Mouse (Mus musculus): ENCODE results near the gene Gm20388.

DNA sequence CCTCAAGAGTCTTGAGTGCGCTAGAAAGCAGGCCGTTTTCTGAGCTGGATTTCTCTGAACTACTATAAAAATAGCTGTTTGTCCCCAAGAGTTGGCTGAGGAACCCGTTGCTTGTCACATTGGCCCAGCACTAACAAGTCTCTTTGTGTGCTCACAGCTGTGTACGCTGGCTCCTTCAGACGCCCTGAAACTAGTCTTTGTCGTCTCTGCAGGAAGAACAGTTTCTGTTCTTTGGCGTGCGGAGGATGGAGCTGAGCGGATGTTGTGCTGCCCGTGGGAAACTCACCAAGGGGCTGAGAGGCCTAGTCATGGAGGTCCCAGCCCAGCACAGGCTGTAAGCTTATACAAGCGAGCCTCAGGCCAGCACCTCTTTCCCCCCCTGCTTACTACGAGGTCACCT is 3173.0 kb downstream of the Gm20388 start:
- no peak for TF ChIP-seq CTCF (IDR thresholded peaks at IDR 0.05; ENCODE audit: low read depth, low read length)
- TF ChIP-seq POLR2A (IDR thresholded peaks at IDR 0.05; ENCODE audit: insufficient read depth, low read length), result no peak

All from ES-Bruce4 (cell line).